Mouse (Mus musculus): Measurements from ENCODE around the gene Mipep. TPM values are rescaled to one million over a fixed set of nuclear protein-coding genes. Genes with fewer than 3 reads are reported as not detected.

Mipep gene
- polyA plus RNA-seq, 1 experiment from 2014 or later = 22.1 TPM

GRCm38 (mm10) chr14:60782121-60782656 is 2.2 kb upstream of the Mipep start:
- no peak overlapping the region for H3K4me2 ChIP-seq (replicated peaks)
- H3K9me3 ChIP-seq = no peaks in the 10 kb centered on the region
- H3K27me3 ChIP-seq (replicated peaks) = no peaks in the 10 kb centered on the region
- no peak overlapping the region for H3K4me3 ChIP-seq (replicated peaks)
- no peak for ATAC-seq
- H3K9ac ChIP-seq = no peak overlapping the region
- H3K27ac ChIP-seq = no peak overlapping the region
- no peaks in the 10 kb centered on the region for H3K4me1 ChIP-seq (replicated peaks)
- 35% methylated on average over 7 of the region's 7 CpGs for WGBS
- H3K36me3 ChIP-seq = no peaks in the 10 kb centered on the region

GRCm38 (mm10) chr14:60783196-60783595 is 1.2 kb upstream of the Mipep start:
- no peak for ATAC-seq
- Histone ChIP-seq H3K9me3 (no peaks in the 10 kb centered on the region), H3K4me2 (replicated peaks) (no peak overlapping the region), H3K27me3 (replicated peaks) (no peaks in the 10 kb centered on the region), H3K4me3 (replicated peaks) (no peak overlapping the region), H3K27ac (no peak overlapping the region), H3K9ac (no peak overlapping the region), H3K4me1 (replicated peaks) (no peaks in the 10 kb centered on the region), H3K36me3 (no peaks in the 10 kb centered on the region)
- WGBS = 47% methylated on average over 8 of the region's 8 CpGs

- Histone ChIP-seq H3K4me3 (replicated peaks) (no peak overlapping the region), H3K9me3 (no peaks in the 10 kb centered on the region), H3K27me3 (replicated peaks) (no peaks in the 10 kb centered on the region), H3K36me3 (peaks cover 4% of the 10 kb centered on the region; the same call in 1 of the 2 replicates), H3K9ac (no peak overlapping the region), H3K27ac (no peak overlapping the region), H3K4me2 (replicated peaks) (no peak overlapping the region), H3K4me1 (replicated peaks) (no peaks in the 10 kb centered on the region)
- peak; percentile 39; the same call in 1 of the 2 replicates for ATAC-seq
- WGBS = 42% methylated on average over 3 of the region's 3 CpGs
Observed at GRCm38 (mm10) chr14:60790103-60790502, 5.7 kb downstream of the Mipep start.

GRCm38 (mm10) chr14:60796600-60797322 is 12.4 kb downstream of the Mipep start:
- Histone ChIP-seq H3K9me3 (no peaks in the 10 kb centered on the region), H3K27me3 (replicated peaks) (no peaks in the 10 kb centered on the region), H3K9ac (no peak overlapping the region), H3K36me3 (peaks cover 13% of the 10 kb centered on the region; the same call in 1 of the 2 replicates), H3K4me1 (replicated peaks) (no peaks in the 10 kb centered on the region), H3K4me3 (replicated peaks) (no peak overlapping the region), H3K4me2 (replicated peaks) (no peak overlapping the region), H3K27ac (no peak overlapping the region)
- 76% methylated on average over 4 of the region's 4 CpGs for WGBS
- no peak for ATAC-seq

- Histone ChIP-seq H3K4me1 (replicated peaks) (no peaks in the 10 kb centered on the region), H3K9me3 (no peaks in the 10 kb centered on the region), H3K36me3 (0 out of 2 replicates have a peak, but pooled peaks cover 9% of the 10 kb centered on the region), H3K4me2 (replicated peaks) (no peak overlapping the region), H3K9ac (no peak overlapping the region), H3K4me3 (replicated peaks) (no peak overlapping the region), H3K27me3 (replicated peaks) (no peaks in the 10 kb centered on the region), H3K27ac (no peak overlapping the region)
- ATAC-seq = no peak
- 85% methylated on average over 5 of the region's 5 CpGs for WGBS
Observed at GRCm38 (mm10) chr14:60797596-60797995, 13.2 kb downstream of the Mipep start.

GRCm38 (mm10) chr14:60798721-60799120 is 14.3 kb downstream of the Mipep start:
- H3K27me3 ChIP-seq (replicated peaks) = no peaks in the 10 kb centered on the region
- H3K9ac ChIP-seq = no peak overlapping the region
- H3K4me1 ChIP-seq (replicated peaks) = no peaks in the 10 kb centered on the region
- H3K4me3 ChIP-seq (replicated peaks) = no peak overlapping the region
- no peak overlapping the region for H3K4me2 ChIP-seq (replicated peaks)
- H3K9me3 ChIP-seq = no peaks in the 10 kb centered on the region
- H3K36me3 ChIP-seq = 0 out of 2 replicates have a peak, but pooled peaks cover 9% of the 10 kb centered on the region
- no peak overlapping the region for H3K27ac ChIP-seq
- 86% methylated on average over 4 of the region's 4 CpGs for WGBS
- ATAC-seq = no peak

GRCm38 (mm10) chr14:60799762-60800728 is 15.7 kb downstream of the Mipep start:
- Histone ChIP-seq H3K27me3 (replicated peaks) (no peaks in the 10 kb centered on the region), H3K27ac (no peak overlapping the region), H3K36me3 (0 out of 2 replicates have a peak, but pooled peaks cover 9% of the 10 kb centered on the region), H3K4me2 (replicated peaks) (no peak overlapping the region), H3K9me3 (no peaks in the 10 kb centered on the region), H3K4me1 (replicated peaks) (no peaks in the 10 kb centered on the region), H3K9ac (no peak overlapping the region), H3K4me3 (replicated peaks) (no peak overlapping the region)
- WGBS = 44% methylated on average over 9 of the region's 9 CpGs
- 0 out of 2 replicates have a peak, but pooled peaks have one; percentile 34 for ATAC-seq

GRCm38 (mm10) chr14:60802026-60802425 is 17.7 kb downstream of the Mipep start:
- no peak overlapping the region for H3K27ac ChIP-seq
- no peaks in the 10 kb centered on the region for H3K9me3 ChIP-seq
- no peaks in the 10 kb centered on the region for H3K27me3 ChIP-seq (replicated peaks)
- 88% methylated on average over 13 of the region's 13 CpGs for WGBS
- no peak overlapping the region for H3K9ac ChIP-seq
- H3K36me3 ChIP-seq = 0 out of 2 replicates have a peak, but pooled peaks cover 5% of the 10 kb centered on the region
- H3K4me2 ChIP-seq (replicated peaks) = no peak overlapping the region
- no peak for ATAC-seq
- no peak overlapping the region for H3K4me3 ChIP-seq (replicated peaks)
- no peaks in the 10 kb centered on the region for H3K4me1 ChIP-seq (replicated peaks)

- Histone ChIP-seq H3K9me3 (no peaks in the 10 kb centered on the region), H3K9ac (no peak overlapping the region), H3K27ac (no peak overlapping the region), H3K36me3 (no peaks in the 10 kb centered on the region), H3K4me3 (replicated peaks) (no peak overlapping the region), H3K4me1 (replicated peaks) (no peaks in the 10 kb centered on the region; the same call in 1 of the 2 replicates), H3K4me2 (replicated peaks) (no peak overlapping the region), H3K27me3 (replicated peaks) (no peaks in the 10 kb centered on the region)
- WGBS = 89% methylated on average over 9 of the region's 9 CpGs
- ATAC-seq = no peak
Observed at GRCm38 (mm10) chr14:60804978-60805377, 20.6 kb downstream of the Mipep start.

- Histone ChIP-seq H3K27me3 (replicated peaks) (no peaks in the 10 kb centered on the region), H3K9ac (no peak overlapping the region), H3K4me2 (replicated peaks) (no peak overlapping the region), H3K27ac (no peak overlapping the region), H3K4me1 (replicated peaks) (no peaks in the 10 kb centered on the region; the same call in 1 of the 2 replicates), H3K4me3 (replicated peaks) (no peak overlapping the region), H3K9me3 (no peaks in the 10 kb centered on the region), H3K36me3 (no peaks in the 10 kb centered on the region)
- WGBS = 70% methylated on average over 1 of the region's 1 CpGs
- no peak for ATAC-seq
Observed at GRCm38 (mm10) chr14:60805871-60806270, 21.5 kb downstream of the Mipep start.

- no peak overlapping the region for H3K9ac ChIP-seq
- 47% methylated on average over 11 of the region's 11 CpGs for WGBS
- no peak overlapping the region for H3K4me3 ChIP-seq (replicated peaks)
- no peak overlapping the region for H3K27ac ChIP-seq
- no peaks in the 10 kb centered on the region for H3K27me3 ChIP-seq (replicated peaks)
- no peaks in the 10 kb centered on the region for H3K9me3 ChIP-seq
- no peak for ATAC-seq
- no peaks in the 10 kb centered on the region for H3K36me3 ChIP-seq
- H3K4me1 ChIP-seq (replicated peaks) = no peaks in the 10 kb centered on the region; the same call in 1 of the 2 replicates
- H3K4me2 ChIP-seq (replicated peaks) = no peak overlapping the region
Observed at GRCm38 (mm10) chr14:60806891-60807344, 22.5 kb downstream of the Mipep start.

- no peaks in the 10 kb centered on the region; the same call in 1 of the 2 replicates for H3K4me1 ChIP-seq (replicated peaks)
- H3K27ac ChIP-seq = no peak overlapping the region
- ATAC-seq = no peak
- H3K4me3 ChIP-seq (replicated peaks) = no peak overlapping the region
- no peak overlapping the region for H3K9ac ChIP-seq
- no peaks in the 10 kb centered on the region for H3K9me3 ChIP-seq
- H3K36me3 ChIP-seq = no peaks in the 10 kb centered on the region
- no peak overlapping the region for H3K4me2 ChIP-seq (replicated peaks)
- WGBS = 88% methylated on average over 8 of the region's 8 CpGs
- H3K27me3 ChIP-seq (replicated peaks) = no peaks in the 10 kb centered on the region
Observed at GRCm38 (mm10) chr14:60809881-60810280, 25.5 kb downstream of the Mipep start.
